Mouse (Mus musculus): Measurements from ENCODE around the gene C2cd4b. TPM values are rescaled to one million over a fixed set of nuclear protein-coding genes. Genes with fewer than 3 reads are reported as not detected.

Gene C2cd4b
- total RNA-seq (2021), result 10 to 100 TPM in 1 of 2 experiments, 1 to 10 TPM in 1; 7.9 to 10.0 TPM

- DNase-seq (ENCODE audit: extremely low spot score in 1 of 2, low spot score in 1 of 2), result peak; percentile 28 to 43
These were observed at the start of gene C2cd4b for GRCm38 (mm10) chr9:67759163-67759955. TSS of gene C2cd4b (plus strand) at chr9:67759437.

GRCm38 (mm10) chr9:67711051-67711877 is 48.0 kb upstream of the C2cd4b start:
- peak; percentile 67 to 83 for DNase-seq (ENCODE audit: extremely low spot score in 1 of 2, low spot score in 1 of 2)

GRCm38 (mm10) chr9:67712146-67712545 is 47.1 kb upstream of the C2cd4b start:
- DNase-seq (ENCODE audit: extremely low spot score in 1 of 2, low spot score in 1 of 2), result no peak

GRCm38 (mm10) chr9:67717081-67717480 is 42.2 kb upstream of the C2cd4b start:
- DNase-seq (ENCODE audit: extremely low spot score in 1 of 2, low spot score in 1 of 2), result no peak

- no peak for DNase-seq (ENCODE audit: extremely low spot score in 1 of 2, low spot score in 1 of 2)
These were observed 40.6 kb upstream of the C2cd4b start for GRCm38 (mm10) chr9:67718596-67718995.

- no peak for DNase-seq (ENCODE audit: extremely low spot score in 1 of 2, low spot score in 1 of 2)
These were observed 39.1 kb upstream of the C2cd4b start for GRCm38 (mm10) chr9:67720150-67720549.

- no peak for DNase-seq (ENCODE audit: extremely low spot score in 1 of 2, low spot score in 1 of 2)
These were observed 36.9 kb upstream of the C2cd4b start for GRCm38 (mm10) chr9:67722378-67722777.

DNA sequence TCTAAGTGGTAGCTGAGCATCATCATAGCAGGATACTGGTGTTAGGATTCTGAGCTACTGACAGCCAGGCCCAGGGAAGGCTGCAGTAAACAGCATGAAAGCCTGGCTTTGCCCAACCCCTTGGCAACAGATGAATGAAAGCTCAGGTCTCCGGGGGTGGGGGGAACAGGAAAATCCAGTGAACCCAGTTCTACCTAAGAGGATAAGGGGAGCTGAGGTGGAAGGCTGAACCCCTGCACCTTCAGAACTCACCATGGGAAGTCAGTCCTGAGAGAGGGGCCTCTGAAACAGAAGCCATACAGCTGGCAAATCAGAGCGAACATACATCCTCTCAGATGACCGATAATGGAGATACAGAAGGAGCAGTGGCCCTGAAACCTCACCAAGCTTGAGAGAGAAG is 34.0 kb upstream of the C2cd4b start:
- no peak for DNase-seq (ENCODE audit: extremely low spot score in 1 of 2, low spot score in 1 of 2)

DNA sequence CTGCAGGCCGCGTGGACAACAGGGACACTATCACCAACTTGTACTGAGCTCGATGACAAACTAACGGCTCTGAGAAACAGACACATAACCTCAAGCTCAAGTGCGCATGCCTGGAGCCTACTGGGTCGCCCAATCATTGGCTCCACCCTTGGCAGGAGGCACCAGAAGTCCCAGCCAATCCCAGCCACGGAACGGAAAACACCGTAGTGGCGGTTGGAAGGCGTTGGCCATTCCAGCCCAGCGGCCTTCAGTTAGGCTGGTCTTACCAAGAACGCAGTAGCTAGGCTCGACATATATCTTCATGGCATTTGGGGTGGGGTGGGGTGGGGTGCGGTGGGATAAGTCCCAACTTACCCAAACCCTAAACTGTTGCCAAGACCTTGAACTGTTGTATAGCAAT is 25.5 kb upstream of the C2cd4b start:
- no peak for DNase-seq (ENCODE audit: extremely low spot score in 1 of 2, low spot score in 1 of 2)

DNA sequence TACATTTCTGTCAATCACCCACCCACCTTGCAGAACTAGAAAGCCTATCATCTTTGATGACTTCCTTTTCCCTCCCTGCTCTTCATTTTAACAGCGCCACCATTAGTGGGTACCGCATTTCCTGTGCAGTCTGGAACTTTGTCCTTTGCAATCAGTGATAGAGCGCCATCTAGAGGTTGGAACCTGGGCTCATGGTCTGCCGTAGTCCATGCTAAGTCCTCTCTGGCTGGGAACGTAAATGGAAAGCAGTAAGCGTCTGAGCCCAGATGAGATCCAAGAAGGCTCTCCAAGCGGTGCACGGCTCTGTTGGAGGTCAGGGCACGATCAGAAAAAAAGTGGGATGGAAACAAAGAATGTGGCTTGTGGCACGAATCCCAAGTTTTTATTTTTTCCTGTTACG is 23.8 kb upstream of the C2cd4b start:
- peak in 1 of 2 experiments; percentile 54 for DNase-seq (ENCODE audit: extremely low spot score in 1 of 2, low spot score in 1 of 2)

- DNase-seq (ENCODE audit: extremely low spot score in 1 of 2, low spot score in 1 of 2), result no peak
These were observed 18.0 kb upstream of the C2cd4b start for GRCm38 (mm10) chr9:67741256-67741655.

DNA sequence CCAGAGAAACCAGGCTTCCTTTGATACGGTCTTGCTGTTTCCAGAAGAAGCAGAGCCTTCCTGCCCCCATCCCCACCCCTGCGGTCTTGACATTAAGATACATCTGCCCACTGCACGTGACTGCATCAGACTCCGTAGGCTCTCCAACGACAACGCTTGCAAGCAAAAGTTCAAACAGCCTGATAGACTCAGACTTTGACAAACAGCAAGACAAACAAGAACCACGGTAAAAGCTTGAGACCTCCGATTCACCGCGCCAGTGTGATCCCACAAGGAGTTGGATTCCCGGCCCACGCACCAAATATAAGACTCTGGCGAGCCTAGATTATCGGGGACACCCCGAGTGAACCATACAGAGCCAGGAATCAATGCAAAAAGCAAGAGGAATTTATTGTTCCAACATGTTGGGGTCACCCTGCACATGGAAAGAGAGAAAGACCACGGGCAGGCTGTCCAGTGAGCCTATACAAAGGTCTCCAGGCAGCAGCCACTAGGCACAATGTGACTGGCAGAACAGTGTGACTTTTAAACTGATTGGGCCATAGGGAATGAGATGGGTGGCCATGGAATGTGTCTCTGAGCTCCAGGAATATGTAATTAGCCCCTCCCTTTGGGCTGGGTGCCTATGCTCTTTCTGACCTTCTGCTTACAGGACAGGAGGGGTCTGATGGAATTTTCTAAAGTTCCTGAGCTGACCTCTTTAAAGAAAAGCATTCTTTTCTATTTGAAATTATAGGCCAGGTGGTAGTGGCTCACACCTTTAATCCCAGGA is 5.6 kb upstream of the C2cd4b start:
- no peak for DNase-seq (ENCODE audit: extremely low spot score in 1 of 2, low spot score in 1 of 2)

GRCm38 (mm10) chr9:67754713-67755112 is 4.5 kb upstream of the C2cd4b start:
- DNase-seq (ENCODE audit: extremely low spot score in 1 of 2, low spot score in 1 of 2), result no peak

GRCm38 (mm10) chr9:67758686-67759085 is 551 bp upstream of the C2cd4b start:
- peak in 1 of 2 experiments; percentile 58 for DNase-seq (ENCODE audit: extremely low spot score in 1 of 2, low spot score in 1 of 2)

GRCm38 (mm10) chr9:67759956-67760764 is 923 bp downstream of the C2cd4b start:
- peak; percentile 54 to 75 for DNase-seq (ENCODE audit: extremely low spot score in 1 of 2, low spot score in 1 of 2)

DNA sequence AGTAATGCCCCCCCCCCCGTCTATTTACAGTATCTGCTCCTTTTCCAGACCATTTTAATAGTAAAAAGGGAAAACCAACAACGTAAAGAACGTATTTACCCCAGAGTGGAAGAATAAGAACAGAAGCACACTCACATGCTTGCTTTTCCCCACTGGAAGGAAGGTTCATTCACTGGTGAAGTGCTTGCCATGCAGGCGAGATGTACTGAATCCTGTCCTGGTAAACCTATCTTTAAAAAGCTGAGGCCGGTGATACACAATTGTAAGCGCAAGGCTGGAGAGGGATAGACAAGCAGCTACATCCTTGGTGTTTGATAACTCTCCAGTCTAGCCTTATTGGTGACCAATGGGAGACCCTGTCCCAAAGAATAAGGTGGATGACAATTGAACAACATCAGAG is 1.8 kb downstream of the C2cd4b start:
- DNase-seq (ENCODE audit: extremely low spot score in 1 of 2, low spot score in 1 of 2), result no peak

GRCm38 (mm10) chr9:67763326-67763725 is 4.1 kb downstream of the C2cd4b start:
- DNase-seq (ENCODE audit: extremely low spot score in 1 of 2, low spot score in 1 of 2), result no peak

DNA sequence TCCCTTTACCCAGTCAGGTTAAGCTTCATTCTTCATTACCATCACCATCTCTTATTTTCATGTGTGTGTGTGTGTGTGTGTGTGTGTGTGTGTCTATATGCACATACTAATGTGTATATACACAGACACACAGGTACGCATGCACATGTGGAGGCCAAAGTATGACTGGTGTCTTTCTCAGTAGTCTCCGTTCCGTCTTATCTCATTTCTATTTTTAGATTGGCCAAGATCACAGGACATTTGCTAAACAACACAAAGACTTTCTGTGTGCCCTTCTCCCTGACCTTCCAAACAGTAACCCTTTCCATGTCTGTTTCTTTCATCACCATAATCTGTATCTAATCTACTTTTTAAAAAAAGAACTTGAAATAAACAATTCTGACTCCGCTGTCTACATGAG is 7.2 kb downstream of the C2cd4b start:
- DNase-seq (ENCODE audit: extremely low spot score in 1 of 2, low spot score in 1 of 2), result no peak

- no peak for DNase-seq (ENCODE audit: extremely low spot score in 1 of 2, low spot score in 1 of 2)
These were observed 7.7 kb downstream of the C2cd4b start for GRCm38 (mm10) chr9:67766948-67767347.

DNA sequence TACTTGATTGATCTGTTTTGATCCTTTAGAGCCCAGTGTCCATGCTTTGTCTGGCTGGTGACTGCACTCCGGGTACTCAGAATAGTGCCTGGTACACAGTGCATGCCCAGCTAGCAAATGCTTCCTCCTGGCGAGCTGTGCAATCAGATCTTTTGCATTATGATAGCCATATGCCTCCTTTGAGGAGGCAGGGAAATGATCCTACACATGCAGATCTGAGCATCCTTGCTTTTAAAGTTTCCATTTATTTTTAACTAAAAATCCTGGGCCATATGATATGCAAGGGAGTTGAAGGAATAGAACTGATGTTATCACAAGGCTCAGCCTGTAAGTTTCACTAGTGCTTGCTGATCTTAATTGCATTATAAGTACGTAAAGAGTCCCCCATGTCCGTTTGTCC is 9.6 kb downstream of the C2cd4b start:
- no peak for DNase-seq (ENCODE audit: extremely low spot score in 1 of 2, low spot score in 1 of 2)

All from layer of hippocampus, postnatal 25 days (tissue).